Mouse (Mus musculus) intestine, embryonic 16.5 days (tissue): Measurements from ENCODE around the gene Il1f8. TPM values are rescaled to one million over a fixed set of nuclear protein-coding genes. Genes with fewer than 3 reads are reported as not detected.

Source experiments
- ATAC-seq: fragments of 200-750 bp; cut with Nextera tagmentation; 2 replicates; pipeline ENCODE4 v1.8.0; 2017; ENCODE audit warnings: moderate TSS enrichment, moderate library complexity
- H3K27ac ChIP-seq: fragments of 300-500 bp; sonication (generic); 2 replicates; pipeline ENCODE4 v1.5.1; 2014; ENCODE audit warnings: mild to moderate bottlenecking, low read length
- H3K27me3 ChIP-seq: fragments of 300-500 bp; sonication (generic); replicated peaks from 2 replicates; pipeline ENCODE4 v1.6.1; 2014; ENCODE audit warnings: low read length, control low read depth, mixed read lengths; ENCODE audit not compliant: control insufficient read depth, insufficient read depth
- H3K36me3 ChIP-seq: fragments of 300-500 bp; sonication (generic); 2 replicates; pipeline ENCODE4 v1.6.1; 2014; ENCODE audit warnings: low read length, control low read depth; ENCODE audit not compliant: control insufficient read depth, insufficient read depth
- H3K4me1 ChIP-seq: fragments of 300-500 bp; sonication (generic); 2 replicates; pipeline ENCODE4 v1.6.1; 2014; ENCODE audit warnings: low read length, control low read depth, mixed read lengths; ENCODE audit not compliant: control insufficient read depth, insufficient read depth
- H3K4me2 ChIP-seq: fragments of 300-500 bp; sonication (generic); 2 replicates; pipeline ENCODE4 v1.6.1; 2014; ENCODE audit warnings: low read depth, low read length, control low read depth
- H3K4me3 ChIP-seq: fragments of 300-500 bp; sonication (generic); 2 replicates; pipeline ENCODE4 v1.5.1; 2014; ENCODE audit warnings: mild to moderate bottlenecking, low read length
- H3K9ac ChIP-seq: fragments of 300-500 bp; sonication (generic); 2 replicates; pipeline ENCODE4 v1.6.1; 2014; ENCODE audit warnings: low read depth, low read length
- H3K9me3 ChIP-seq: fragments of 300-500 bp; sonication (generic); 2 replicates; pipeline ENCODE4 v1.6.1; 2016; ENCODE audit warnings: low read length, control low read depth; ENCODE audit not compliant: control insufficient read depth
- WGBS: fragments of 180-500 bp; shearing (Covaris S2); extraction: QIAGEN DNeasy Blood & Tissue Kit; methylation state at CpG from one replicate; pipeline ENCODE4 v1.1.7; 2014; 5-methylcytosine and 5-hydroxymethylcytosine counted together
- polyA plus RNA-seq: library from polyadenylated mRNA; unstranded; fragments of >200 nt; fragmentation: Nextera tagmentation; extraction: Ambion mirVana; gene quantifications from 2 replicates; pipeline ENCODE4 v1.2.1, GENCODE M21; 2015

Gene Il1f8
- polyA plus RNA-seq, 1 experiment from 2014 or later = not detected

DNA sequence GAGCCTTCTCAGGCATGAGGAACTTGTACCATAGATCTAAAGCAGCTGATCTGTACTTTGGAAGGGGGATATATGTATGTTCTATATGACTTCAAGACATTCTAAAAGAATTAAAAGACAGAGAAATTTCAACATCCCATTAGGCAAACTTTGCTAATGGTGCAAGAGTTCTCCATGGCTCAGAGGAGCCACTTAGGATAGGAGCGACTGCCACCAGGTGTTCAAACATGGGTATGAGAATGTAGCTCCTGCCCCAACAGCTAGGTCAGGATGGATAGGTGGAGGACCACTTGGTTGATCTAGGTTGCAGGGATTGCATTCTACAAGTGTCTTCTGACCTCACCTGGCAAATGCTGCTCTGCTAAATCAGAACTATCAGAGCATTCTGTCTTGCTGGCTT lies 35.2 kb downstream of the Il1f8 start:
- Histone ChIP-seq H3K27me3 (no peaks in the 10 kb centered on the region), H3K27ac (no peak overlapping the region), H3K4me2 (no peak overlapping the region), H3K4me3 (no peak overlapping the region), H3K9me3 (no peaks in the 10 kb centered on the region), H3K9ac (no peak overlapping the region), H3K4me1 (no peaks in the 10 kb centered on the region), H3K36me3 (no peaks in the 10 kb centered on the region)
- 63% methylated on average over 1 of the region's 1 CpGs for WGBS
- no peak for ATAC-seq

Other genes with a start within 250 kb of the Il1f8 start
- gene Hnmt, start 103.8 kb upstream of the Il1f8 start, polyA plus RNA-seq = 1.1 and 1.3 TPM in 2 replicates
- gene Tbpl2, start 56.6 kb upstream of the Il1f8 start, polyA plus RNA-seq = not detected in 2 replicates
- not detected in 2 replicates for gene Il1f9, start 33.3 kb downstream of the Il1f8 start, polyA plus RNA-seq
- gene Il1f6, start 62.3 kb downstream of the Il1f8 start, polyA plus RNA-seq = not detected in 2 replicates
- gene Il1f5, start 123.8 kb downstream of the Il1f8 start, polyA plus RNA-seq = not detected in 2 replicates
- not detected in 2 replicates for gene Il1f10, start 138.0 kb downstream of the Il1f8 start, polyA plus RNA-seq
- 0.80 and 1.2 TPM in 2 replicates for gene Il1rn, start 183.7 kb downstream of the Il1f8 start, polyA plus RNA-seq
- 6.1 and 7.2 TPM in 2 replicates for gene Psd4, start 214.4 kb downstream of the Il1f8 start, polyA plus RNA-seq